Mouse (Mus musculus) gastrocnemius, adult 2 months (tissue): Measurements from ENCODE around the gene Acsl5. TPM values are rescaled to one million over a fixed set of nuclear protein-coding genes. Genes with fewer than 3 reads are reported as not detected.

ENCODE experiments used
- DNase-seq: peaks from one replicate; pipeline ENCODE4 v3.0.0; 2022
- H3K27ac ChIP-seq: fragments of 200-600 bp; 2 replicates; pipeline ENCODE4 v1.8.1; 2022; ENCODE audit warnings: mild to moderate bottlenecking
- H3K4me3 ChIP-seq: fragments of 200-600 bp; 2 replicates; pipeline ENCODE4 v1.8.1; 2022; ENCODE audit warnings: mild to moderate bottlenecking, moderate library complexity
- CTCF ChIP-seq: fragments of 200-600 bp; IDR thresholded peaks from 2 replicates; pipeline ENCODE4 v1.8.1; 2022; ENCODE audit warnings: antibody characterized with exemption, mild to moderate bottlenecking, moderate library complexity
- intact Hi-C: fragments of 180-260 bp; cut with DNase I; formaldehyde crosslinking; loops from one replicate; pipeline ENCODE4 v1.15.1; 2025
- total RNA-seq, 2 experiments: library from RNA; stranded (reverse); gene quantifications; 2 replicates each; pipeline ENCODE4 v1.2.3; 2021

Acsl5 gene
- total RNA-seq, 2 experiments from 2014 or later = 2.9 to 6.3 TPM

GRCm38 (mm10) chr19:55322604-55323003, 70.9 kb downstream of the Acsl5 start:
- Histone ChIP-seq H3K4me3 (no peak overlapping the region), H3K27ac (no peak overlapping the region)
- TF ChIP-seq CTCF = no peak
- DNase-seq = no peak
- intact Hi-C loops = no loop called here

GRCm38 (mm10) chr19:55327510-55327909, 75.8 kb downstream of the Acsl5 start:
- no peak for TF ChIP-seq CTCF
- DNase-seq = no peak
- Histone ChIP-seq H3K4me3 (no peak overlapping the region), H3K27ac (no peak overlapping the region)
- intact Hi-C loops = no loop called here

GRCm38 (mm10) chr19:55331776-55332175, 80.0 kb downstream of the Acsl5 start:
- H3K27ac ChIP-seq = no peak overlapping the region
- no peak for TF ChIP-seq CTCF
- no peak overlapping the region for H3K4me3 ChIP-seq
- DNase-seq = no peak
- intact Hi-C loops = loop anchor here (10.0 kb wide), 2 partner anchors 553 to 923 kb away; no protein-coding TSS in a partner anchor

DNA sequence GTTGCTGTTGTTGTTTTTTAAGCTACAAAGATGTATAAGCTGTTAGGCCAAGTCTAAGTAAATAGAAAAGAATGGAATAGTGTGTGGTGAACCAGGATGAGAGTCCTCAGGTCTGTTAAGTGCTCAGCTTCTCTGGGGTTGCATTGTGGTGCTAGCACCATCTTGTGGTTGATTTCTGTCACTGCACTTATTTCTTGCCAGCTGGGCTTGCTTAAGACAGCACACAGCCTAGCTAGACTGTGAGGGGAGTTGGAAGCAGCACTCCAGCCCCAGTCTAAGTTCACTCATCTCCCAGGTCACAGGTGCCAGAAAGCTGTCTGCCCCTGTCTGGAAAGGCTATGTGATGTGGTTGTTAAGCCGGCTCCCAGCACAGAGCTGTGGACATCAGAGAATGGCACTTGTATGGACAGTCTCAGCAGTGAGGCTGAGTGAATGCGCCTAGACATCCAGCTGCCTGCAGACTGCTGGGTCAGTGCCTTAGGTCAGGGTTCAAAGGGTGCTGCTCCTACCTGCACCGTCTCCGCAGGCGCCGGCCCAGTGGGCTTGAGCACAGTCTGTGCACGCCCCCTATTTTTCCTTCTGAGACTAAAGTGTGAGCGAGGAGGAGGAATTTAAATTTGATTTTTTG, 81.0 kb downstream of the Acsl5 start:
- no peak overlapping the region for H3K4me3 ChIP-seq
- intact Hi-C loops = loop anchor here (10.0 kb wide), 2 partner anchors 552 to 922 kb away; no protein-coding TSS in a partner anchor

DNA sequence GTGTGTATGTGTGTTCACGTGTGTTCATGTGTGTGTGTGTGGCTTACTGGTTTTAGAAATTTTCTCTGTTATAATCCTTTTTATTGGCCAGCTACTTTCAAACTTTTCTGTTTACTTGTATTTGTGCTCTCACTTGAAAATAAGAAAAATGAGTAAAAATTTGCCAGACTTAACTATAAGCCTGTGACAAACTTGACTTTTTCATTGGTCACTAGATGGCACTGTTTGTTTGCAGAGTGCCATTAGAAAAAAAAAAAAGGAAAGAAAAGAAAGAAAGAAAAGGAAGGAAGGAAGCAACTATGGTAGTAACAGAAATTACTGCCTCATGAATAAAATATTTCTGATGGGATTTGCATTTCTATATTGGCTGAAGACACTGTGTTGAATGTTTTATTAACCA, 84.1 kb downstream of the Acsl5 start:
- Histone ChIP-seq H3K27ac (no peak overlapping the region), H3K4me3 (no peak overlapping the region)
- peak; percentile 78 for TF ChIP-seq CTCF
- intact Hi-C loops = loop anchor here (5.0 to 10.0 kb wide), 3 partner anchors 549 to 919 kb away; no protein-coding TSS in a partner anchor
- no peak for DNase-seq

More for the DNA sequence above, 81.0 kb downstream of the Acsl5 start:
- peak; percentile 59 for DNase-seq
- peak; percentile 93 for TF ChIP-seq CTCF
- H3K27ac ChIP-seq = no peak overlapping the region

DNA sequence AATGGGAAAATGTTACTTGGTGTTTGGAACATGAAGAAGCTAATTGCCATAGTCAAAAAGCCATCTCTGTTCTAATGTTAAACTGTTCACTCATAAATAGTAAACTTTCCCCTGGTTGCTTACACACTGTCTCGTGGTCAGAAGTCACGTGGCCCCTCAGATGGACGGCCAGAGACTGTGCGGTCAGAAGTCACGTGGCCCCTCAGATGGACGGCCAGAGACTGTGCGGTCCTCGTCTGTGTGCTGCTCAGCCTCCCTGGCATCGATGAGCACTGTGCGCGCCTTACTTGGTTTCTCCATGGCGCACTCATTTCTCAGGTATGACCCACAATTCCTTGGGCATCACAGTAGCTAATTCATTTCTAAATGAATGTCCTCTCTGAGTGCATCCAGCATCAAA, 84.7 kb downstream of the Acsl5 start:
- no peak overlapping the region for H3K27ac ChIP-seq
- TF ChIP-seq CTCF = no peak
- H3K4me3 ChIP-seq = no peak overlapping the region
- intact Hi-C loops = loop anchor here (5.0 to 10.0 kb wide), 3 partner anchors 548 to 918 kb away; no protein-coding TSS in a partner anchor
- DNase-seq = no peak

DNA sequence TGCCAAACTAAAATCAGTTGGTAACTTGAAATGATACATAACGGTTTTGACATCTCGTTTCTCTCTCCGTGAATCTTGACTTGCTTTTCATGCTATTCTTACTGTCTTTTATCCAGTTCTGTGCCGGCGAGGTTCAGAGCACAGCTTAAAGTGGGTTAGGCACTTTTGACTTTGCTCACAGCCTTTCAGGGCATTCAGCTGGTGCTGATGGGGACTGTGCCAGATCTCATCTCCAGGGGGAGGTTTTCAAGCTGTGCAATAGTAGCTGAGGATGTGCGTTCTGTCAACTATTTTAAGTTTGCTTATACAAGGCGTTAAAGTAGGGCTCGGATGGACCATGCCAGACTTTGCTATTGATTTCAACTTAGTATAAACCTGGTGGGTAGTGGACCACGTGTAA, 85.3 kb downstream of the Acsl5 start:
- Histone ChIP-seq H3K27ac (no peak overlapping the region), H3K4me3 (peak overlapping the region; percentile 35)
- intact Hi-C loops = loop anchor here (5.0 to 10.0 kb wide), 3 partner anchors 548 to 918 kb away; no protein-coding TSS in a partner anchor
- TF ChIP-seq CTCF = no peak
- peak; percentile 51 for DNase-seq

- TF ChIP-seq CTCF = no peak
- Histone ChIP-seq H3K27ac (no peak overlapping the region), H3K4me3 (no peak overlapping the region; the same call in 1 of the 2 replicates)
- no peak for DNase-seq
- intact Hi-C loops = loop anchor here (5.0 to 10.0 kb wide), 3 partner anchors 547 to 917 kb away; no protein-coding TSS in a partner anchor
Observed at GRCm38 (mm10) chr19:55337664-55338063, 85.9 kb downstream of the Acsl5 start.

DNA sequence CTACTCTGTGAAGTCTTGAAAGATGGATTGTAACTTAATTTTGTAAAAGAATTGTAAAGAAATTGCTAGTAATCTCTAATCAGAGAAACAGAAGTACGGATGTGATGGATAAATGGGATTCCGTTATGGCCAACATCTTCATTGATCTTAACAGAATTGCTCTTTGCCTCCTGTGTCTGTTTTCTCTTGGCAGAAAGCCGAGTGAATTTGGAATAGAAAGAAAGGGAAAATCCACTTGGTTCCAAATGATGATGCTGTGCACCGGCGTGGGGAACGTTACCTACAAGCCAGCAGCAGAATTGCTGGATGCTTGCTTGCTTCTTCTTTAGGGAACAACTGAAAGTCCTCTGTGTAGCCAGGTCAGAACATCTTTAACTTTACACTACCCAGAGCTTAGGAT, 88.8 kb downstream of the Acsl5 start:
- intact Hi-C loops = no loop called here
- DNase-seq = no peak
- no peak for TF ChIP-seq CTCF
- Histone ChIP-seq H3K27ac (no peak overlapping the region), H3K4me3 (no peak overlapping the region)

GRCm38 (mm10) chr19:55341377-55341776, 89.6 kb downstream of the Acsl5 start:
- TF ChIP-seq CTCF = no peak
- DNase-seq = no peak
- Histone ChIP-seq H3K4me3 (no peak overlapping the region), H3K27ac (no peak overlapping the region)
- intact Hi-C loops = no loop called here

GRCm38 (mm10) chr19:55342423-55342822, 90.7 kb downstream of the Acsl5 start:
- no peak for TF ChIP-seq CTCF
- Histone ChIP-seq H3K4me3 (no peak overlapping the region), H3K27ac (no peak overlapping the region)
- intact Hi-C loops = no loop called here
- no peak for DNase-seq

- Histone ChIP-seq H3K4me3 (no peak overlapping the region), H3K27ac (no peak overlapping the region)
- DNase-seq = no peak
- intact Hi-C loops = no loop called here
- TF ChIP-seq CTCF = no peak
Observed at GRCm38 (mm10) chr19:55343274-55343673, 91.5 kb downstream of the Acsl5 start.

Other genes starting within 250 kb of the Acsl5 start
- 100 to 1,000 TPM in 1 of 2 experiments, 10 to 100 TPM in 1; 69.0 to 124 TPM for gene Gpam, start 124.7 kb upstream of the Acsl5 start, total RNA-seq
- not detected for gene Tectb, start 71.2 kb upstream of the Acsl5 start, total RNA-seq
- under 1 TPM; 0.15 to 0.39 TPM for gene Gucy2g, start 10.7 kb upstream of the Acsl5 start, total RNA-seq
- gene Zdhhc6, start 64.1 kb downstream of the Acsl5 start, total RNA-seq = 10 to 100 TPM; 19.6 to 23.3 TPM
- 10 to 100 TPM; 18.9 to 20.3 TPM for gene Vti1a, start 64.4 kb downstream of the Acsl5 start, total RNA-seq